Mouse (Mus musculus): ENCODE measurements around the gene Rimklb.

GRCm38 (mm10) chr6:122445215-122445614 lies 53.3 kb downstream of the Rimklb start:
- TF ChIP-seq CEBPB (IDR thresholded peaks at IDR 0.05; ENCODE audit: low read depth) (no peak), MAX (IDR thresholded peaks at IDR 0.05) (no peak), CTCF (IDR thresholded peaks at IDR 0.05; ENCODE audit: control insufficient read depth, insufficient read depth, insufficient read length) (no peak), MYOG (IDR thresholded peaks at IDR 0.05; ENCODE audit: control insufficient read depth, extremely low read depth, insufficient read length) (no peak), FOSL1 (IDR thresholded peaks at IDR 0.05; ENCODE audit: insufficient read depth, low read length, poor library complexity, severe bottlenecking) (no peak), USF1 (IDR thresholded peaks at IDR 0.05; ENCODE audit: low read depth) (no peak), MYOD1 (IDR thresholded peaks at IDR 0.05; ENCODE audit: control insufficient read depth, insufficient read length, low read depth) (no peak)
